ENCODE assay signal across 11 mouse cellular contexts in the genomic region with DNA sequence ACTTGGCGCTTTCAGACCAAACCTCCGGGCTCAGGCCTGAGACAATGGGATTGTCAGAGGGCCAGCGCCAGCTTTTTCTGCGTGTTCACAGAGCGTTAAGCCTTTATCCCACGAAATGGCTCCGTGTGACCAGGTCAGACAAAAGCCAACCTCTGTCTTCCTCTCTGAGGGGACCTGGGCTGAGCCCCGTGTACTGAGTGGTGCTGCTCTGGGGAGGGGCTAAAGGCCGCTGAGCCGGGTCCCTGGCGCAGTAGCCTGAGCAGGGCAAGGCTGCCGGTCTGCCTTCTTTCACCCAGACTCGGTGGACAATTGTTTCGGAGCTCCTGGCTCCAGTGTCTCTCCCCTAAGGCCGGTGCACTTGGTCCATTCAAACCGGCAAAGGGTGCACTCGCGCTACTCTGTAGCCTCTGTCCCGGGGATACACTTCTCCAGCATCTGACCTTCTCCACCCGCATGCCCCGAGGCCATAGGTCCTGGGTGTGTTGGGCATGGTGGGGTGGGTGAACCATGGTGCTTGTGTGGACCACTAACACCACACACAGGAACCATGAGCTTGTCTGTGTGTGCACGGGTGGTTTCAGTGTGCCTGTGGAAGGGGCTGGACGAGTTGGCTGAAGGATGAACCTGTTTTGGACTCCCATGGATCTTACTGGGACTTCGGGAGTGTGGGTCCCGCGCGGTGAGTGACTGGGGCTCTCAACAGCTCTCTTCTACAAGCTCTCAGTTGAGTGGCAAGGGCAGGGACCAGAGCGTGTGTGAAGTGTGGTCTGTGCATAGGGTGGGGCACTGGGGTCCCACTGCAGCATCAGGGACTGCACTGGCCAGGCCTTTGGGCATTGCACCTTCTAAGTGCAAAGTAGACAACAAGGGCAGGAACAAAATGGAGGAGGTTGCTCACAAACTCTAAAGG. TPM values are rescaled to one million over a fixed set of nuclear protein-coding genes. Genes with fewer than 3 reads are reported as not detected.
DNase-seq lines count a peak whose midpoint lies in the region; ATAC-seq and TF ChIP-seq lines count a peak whose summit lies in the region.
"Had no signal": no experiment of that assay in that cellular context is flagged by ENCODE, and none has a peak within 500 bp of the region (broad histone marks: within the 10 kb centered on the region; RNA-seq: fewer than 3 reads in every experiment).

No protein-coding gene starts in this region.

- no peak overlapping the region for H3K4me3 ChIP-seq in kidney, adult 2 months (ENCODE audit: insufficient read depth, low read depth, low read length)
- peak overlapping the region; percentile 51 for H3K4me3 ChIP-seq in hindbrain, embryonic 10.5 days
- H3K4me3 ChIP-seq in neural tube, embryonic 11.5 days (ENCODE audit: low read depth, low read length) = peak overlapping the region; percentile 6; the same call in 1 of the 2 replicates
- H3K4me3 ChIP-seq in intestine, postnatal 0 days (ENCODE audit: low read depth, low read length) = no peak overlapping the region
- H3K4me3 ChIP-seq: liver, embryonic 15.5 days had no signal

- H3K9me3 ChIP-seq in hindbrain, embryonic 10.5 days = no peaks in the 10 kb centered on the region
- no peaks in the 10 kb centered on the region for H3K9me3 ChIP-seq in neural tube, embryonic 11.5 days (ENCODE audit: control insufficient read depth, low read length)
- no peaks in the 10 kb centered on the region for H3K9me3 ChIP-seq in intestine, postnatal 0 days (ENCODE audit: control insufficient read depth)
- H3K9me3 ChIP-seq: G1E; liver, embryonic 15.5 days had no signal

- H3K36me3 ChIP-seq in kidney, adult 2 months (ENCODE audit: control insufficient read depth, insufficient read depth, low read length) = no peaks in the 10 kb centered on the region
- no peaks in the 10 kb centered on the region for H3K36me3 ChIP-seq in hindbrain, embryonic 10.5 days
- H3K36me3 ChIP-seq in neural tube, embryonic 11.5 days (ENCODE audit: control insufficient read depth, insufficient read depth, low read length) = no peaks in the 10 kb centered on the region
- no peaks in the 10 kb centered on the region for H3K36me3 ChIP-seq in intestine, postnatal 0 days (ENCODE audit: control insufficient read depth, insufficient read depth)
- H3K36me3 ChIP-seq: G1E; liver, embryonic 15.5 days had no signal

- DNase-seq in kidney, adult 2 months = peak; percentile 10
- DNase-seq in kidney, postnatal 36 days = no peak
- DNase-seq in embryo, embryonic 10.5 days (ENCODE audit: low spot score) = peak; percentile 76
- DNase-seq in hindbrain, embryonic 10.5 days (ENCODE audit: low spot score) = peak; percentile 75
- DNase-seq in neural tube, embryonic 11.5 days (ENCODE audit: low spot score) = peak; percentile 57
- no peak for DNase-seq in layer of hippocampus, postnatal 25 days (ENCODE audit: extremely low spot score in 1 of 2, low spot score in 1 of 2)
- DNase-seq in left cerebral cortex, adult 9 months (ENCODE audit: low spot score in 2 of 2) = no peak

- TF ChIP-seq POLR2A in kidney, adult 2 months (IDR thresholded peaks at IDR 0.05; ENCODE audit: low read depth, low read length) = no peak

- no peak overlapping the region for H3K9ac ChIP-seq in neural tube, embryonic 11.5 days (ENCODE audit: low read length)
- no peak overlapping the region for H3K9ac ChIP-seq in intestine, postnatal 0 days (ENCODE audit: low read depth, low read length)
- H3K9ac ChIP-seq: liver, embryonic 15.5 days had no signal

- WGBS in kidney, adult 2 months = 15% methylated on average over 28 of the region's 28 CpGs
- 4% methylated on average over 28 of the region's 28 CpGs for WGBS in hindbrain, embryonic 10.5 days
- WGBS in neural tube, embryonic 11.5 days = 2% methylated on average over 28 of the region's 28 CpGs
- WGBS in intestine, postnatal 0 days = 4% methylated on average over 28 of the region's 28 CpGs

- TF ChIP-seq CTCF in kidney, adult 2 months (conservative IDR thresholded peaks at IDR 0.05; ENCODE audit: insufficient read depth, insufficient read length, low read depth, low read length) = no peak
- no peak for TF ChIP-seq CTCF in intestine, postnatal 0 days (IDR thresholded peaks at IDR 0.05; ENCODE audit: low read depth)

- ATAC-seq in neural tube, embryonic 11.5 days (ENCODE audit: insufficient read depth, low FRiP score, low TSS enrichment) = peak; percentile 52; the same call in 1 of the 2 replicates
- no peak for ATAC-seq in intestine, postnatal 0 days

- H3K27ac ChIP-seq in kidney, adult 2 months (ENCODE audit: insufficient read depth, low read depth, low read length) = no peak overlapping the region
- H3K27ac ChIP-seq in hindbrain, embryonic 10.5 days = peak overlapping the region; percentile 90
- no peak overlapping the region for H3K27ac ChIP-seq in neural tube, embryonic 11.5 days (ENCODE audit: low read depth, low read length)
- no peak overlapping the region for H3K27ac ChIP-seq in intestine, postnatal 0 days (ENCODE audit: low read depth, low read length)
- H3K27ac ChIP-seq: liver, embryonic 15.5 days had no signal

- peak overlapping the region; percentile 33 for H3K4me2 ChIP-seq in neural tube, embryonic 11.5 days (ENCODE audit: low read depth)
- H3K4me2 ChIP-seq in intestine, postnatal 0 days (replicated peaks; ENCODE audit: low read depth) = no peak overlapping the region
- H3K4me2 ChIP-seq: liver, embryonic 15.5 days had no signal

- 0 out of 2 replicates have a peak, but pooled peaks cover 3% of the 10 kb centered on the region for H3K4me1 ChIP-seq in kidney, adult 2 months (ENCODE audit: control insufficient read depth, insufficient read depth, low read length)
- peaks cover 40% of the 10 kb centered on the region for H3K4me1 ChIP-seq in hindbrain, embryonic 10.5 days (replicated peaks)
- H3K4me1 ChIP-seq in neural tube, embryonic 11.5 days (ENCODE audit: control insufficient read depth, insufficient read depth, low read length) = 0 out of 2 replicates have a peak, but pooled peaks cover 2% of the 10 kb centered on the region
- H3K4me1 ChIP-seq in intestine, postnatal 0 days (replicated peaks; ENCODE audit: control insufficient read depth, insufficient read depth, low read length) = no peaks in the 10 kb centered on the region
- H3K4me1 ChIP-seq: liver, embryonic 15.5 days had no signal

- peaks cover 6% of the 10 kb centered on the region for H3K27me3 ChIP-seq in kidney, adult 2 months (replicated peaks; ENCODE audit: control insufficient read depth, insufficient read depth, low read length)
- H3K27me3 ChIP-seq in hindbrain, embryonic 10.5 days (ENCODE audit: insufficient read depth, poor library complexity, severe bottlenecking) = peaks cover 100% of the 10 kb centered on the region
- H3K27me3 ChIP-seq in neural tube, embryonic 11.5 days (ENCODE audit: control insufficient read depth, insufficient read depth, low read length) = peaks cover 83% of the 10 kb centered on the region
- peaks cover 65% of the 10 kb centered on the region for H3K27me3 ChIP-seq in intestine, postnatal 0 days (replicated peaks; ENCODE audit: control insufficient read depth, insufficient read depth, low read length)

RNA-seq across cellular contexts. Expression of gene En2, which starts 40.9 kb away (rescaled TPM):
- polyA plus RNA-seq in kidney, adult 2 months (2012; rRNA removed) = 0.09 and 0.15 TPM in 2 replicates
- 0.50 and 0.88 TPM in 2 replicates for polyA plus RNA-seq in hindbrain, embryonic 10.5 days (2016; fragmentation: Nextera tagmentation; extraction: Ambion mirVana)
- polyA plus RNA-seq in neural tube, embryonic 11.5 days (2014; fragmentation: Nextera tagmentation; extraction: Ambion mirVana) = not detected in 2 replicates
- polyA plus RNA-seq in intestine, postnatal 0 days (2015; fragmentation: Nextera tagmentation; extraction: Ambion mirVana) = not detected in 2 replicates
- total RNA-seq in layer of hippocampus, postnatal 25 days (2021) = under 1 TPM; 0.34 to 0.56 TPM
- total RNA-seq: G1E had no signal
- polyA plus RNA-seq: G1E; liver, embryonic 15.5 days; stomach, embryonic 16.5 days had no signal

RNA-seq across cellular contexts. Expression of gene Insig1, which starts 53.4 kb away (rescaled TPM):
- 52.0 and 55.3 TPM in 2 replicates for polyA plus RNA-seq in kidney, adult 2 months (2012; rRNA removed)
- polyA plus RNA-seq in hindbrain, embryonic 10.5 days (2016; fragmentation: Nextera tagmentation; extraction: Ambion mirVana) = 105 and 122 TPM in 2 replicates
- polyA plus RNA-seq in neural tube, embryonic 11.5 days (2014; fragmentation: Nextera tagmentation; extraction: Ambion mirVana) = 107 and 109 TPM in 2 replicates
- polyA plus RNA-seq in intestine, postnatal 0 days (2015; fragmentation: Nextera tagmentation; extraction: Ambion mirVana) = 100 and 102 TPM in 2 replicates
- 10 to 100 TPM; 64.8 to 70.4 TPM for total RNA-seq in layer of hippocampus, postnatal 25 days (2021)

Comparison
In these comparisons a context has a peak if more than half of its experiments do, and no peak if none do; other contexts are left out.
1. DNase-seq: peak in kidney, adult 2 months (single experiment), embryo, embryonic 10.5 days (single experiment), hindbrain, embryonic 10.5 days (single experiment) and neural tube, embryonic 11.5 days (single experiment); none in kidney, postnatal 36 days (0 of 2), layer of hippocampus, postnatal 25 days (0 of 2) and left cerebral cortex, adult 9 months (0 of 2).
2. H3K4me3 ChIP-seq: peak in hindbrain, embryonic 10.5 days (single experiment) and neural tube, embryonic 11.5 days (single experiment); none in kidney, adult 2 months (single experiment) and intestine, postnatal 0 days (single experiment).